Mouse (Mus musculus) stomach, postnatal 0 days (tissue): ENCODE data around the gene Tmem89. TPM values are rescaled to one million over a fixed set of nuclear protein-coding genes. Genes with fewer than 3 reads are reported as not detected.
A peak's percentile ranks its signal among the peaks of the same experiment; 100 is the strongest.

ENCODE experiments used
- ATAC-seq: fragments of 200-750 bp; cut with Nextera tagmentation; 2 replicates; pipeline ENCODE4 v1.8.0; 2017; ENCODE audit not compliant: low FRiP score, low TSS enrichment
- DNase-seq: peaks from one replicate; pipeline ENCODE4 v3.0.0-alpha.2; 2016; ENCODE audit warnings: low spot score
- H3K27ac ChIP-seq: fragments of 300-500 bp; sonication (generic); replicated peaks from 2 replicates; pipeline ENCODE4 v1.5.1; 2014; ENCODE audit warnings: mild to moderate bottlenecking, control low read depth
- H3K27me3 ChIP-seq: fragments of 300-500 bp; sonication (generic); 2 replicates; pipeline ENCODE4 v1.6.1; 2014; ENCODE audit warnings: low read length; ENCODE audit not compliant: control insufficient read depth, insufficient read depth
- H3K36me3 ChIP-seq: fragments of 300-500 bp; sonication (generic); 2 replicates; pipeline ENCODE4 v1.6.1; 2014; ENCODE audit warnings: low read length, mixed read lengths; ENCODE audit not compliant: control insufficient read depth, insufficient read depth
- H3K4me1 ChIP-seq: fragments of 300-500 bp; sonication (generic); replicated peaks from 2 replicates; pipeline ENCODE4 v1.6.1; 2014; ENCODE audit warnings: antibody characterized with exemption; ENCODE audit not compliant: control insufficient read depth, insufficient read depth
- H3K4me2 ChIP-seq: fragments of 300-500 bp; sonication (generic); replicated peaks from 2 replicates; pipeline ENCODE4 v1.6.1; 2014; ENCODE audit warnings: low read depth, mild to moderate bottlenecking, control low read depth, moderate library complexity
- H3K4me3 ChIP-seq: fragments of 300-500 bp; sonication (generic); 2 replicates; pipeline ENCODE4 v1.5.1; 2014; ENCODE audit warnings: low read depth, low read length, control low read depth
- H3K9ac ChIP-seq: fragments of 300-500 bp; sonication (generic); 2 replicates; pipeline ENCODE4 v1.6.1; 2014; ENCODE audit warnings: mild to moderate bottlenecking, low read length, control low read depth, mixed read lengths
- H3K9me3 ChIP-seq: fragments of 300-500 bp; sonication (generic); 2 replicates; pipeline ENCODE4 v1.6.1; 2016; ENCODE audit warnings: low read length; ENCODE audit not compliant: control insufficient read depth
- CTCF ChIP-seq: IDR thresholded peaks from 2 replicates; pipeline ENCODE4 v1.5.1; 2016; ENCODE audit warnings: antibody characterized with exemption, low read depth, mild to moderate bottlenecking, moderate library complexity
- EP300 ChIP-seq: optimal IDR thresholded peaks from 2 replicates; pipeline ENCODE3; 2016; ENCODE audit warnings: antibody characterized with exemption
- WGBS: fragments of 180-500 bp; shearing (Covaris S2); extraction: QIAGEN DNeasy Blood & Tissue Kit; methylation state at CpG from one replicate; pipeline ENCODE4 v1.1.7; 2014; 5-methylcytosine and 5-hydroxymethylcytosine counted together
- polyA plus RNA-seq: library from polyadenylated mRNA; unstranded; fragments of >200 nt; fragmentation: Nextera tagmentation; extraction: Ambion mirVana; gene quantifications from 2 replicates; pipeline ENCODE4 v1.2.1, GENCODE M21; 2015

The Tmem89 gene
- polyA plus RNA-seq, 1 experiment from 2014 or later: 0.51 TPM

DNA sequence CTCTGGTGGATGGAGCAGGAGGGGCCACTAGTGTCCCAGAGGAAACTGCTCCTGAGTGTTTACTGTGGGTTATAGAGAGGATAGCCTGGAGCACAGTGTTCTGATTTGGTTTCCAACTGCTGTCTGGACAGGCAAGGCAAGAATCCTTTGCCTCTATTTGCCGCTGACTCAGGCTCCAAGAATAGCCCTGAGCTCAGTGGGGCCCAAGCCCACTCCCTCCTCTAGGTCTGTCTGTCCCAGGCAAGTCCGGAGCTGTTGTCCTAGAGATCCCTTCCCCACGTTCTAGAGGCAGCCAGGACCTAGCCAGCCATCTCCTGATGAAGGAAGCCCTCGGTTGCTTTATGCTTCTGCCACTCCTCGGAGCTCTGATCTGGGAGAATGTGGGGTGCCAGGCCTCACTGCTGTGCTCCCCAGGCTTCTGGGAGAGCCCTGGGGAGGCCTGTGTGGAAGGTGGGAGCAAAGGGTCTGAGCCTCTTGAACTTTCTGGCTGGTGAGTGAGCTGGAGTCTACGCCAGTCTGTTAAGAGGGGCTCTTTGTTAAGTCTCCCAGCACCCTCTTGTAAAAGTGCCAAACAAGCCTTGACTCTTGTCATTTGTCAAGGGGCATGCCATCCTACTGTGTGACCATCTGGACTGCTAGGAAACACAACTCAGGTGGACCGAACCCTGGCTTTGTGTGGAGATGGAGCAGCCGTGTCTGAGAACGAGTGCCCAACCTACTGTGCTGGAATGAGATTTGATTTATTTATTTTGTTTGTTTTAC, 35.7 kb downstream of the Tmem89 start:
- no peaks in the 10 kb centered on the region for H3K27me3 ChIP-seq
- no peak overlapping the region for H3K4me3 ChIP-seq
- WGBS: 70% methylated on average over 9 of the region's 9 CpGs
- H3K9ac ChIP-seq: no peak overlapping the region
- H3K27ac ChIP-seq: peak overlapping the region; percentile 84
- TF ChIP-seq CTCF (peak; percentile 25; the same call in 1 of the 2 replicates), EP300 (no peak)
- H3K9me3 ChIP-seq: no peaks in the 10 kb centered on the region
- DNase-seq: no peak
- peak; percentile 41; the same call in 1 of the 2 replicates for ATAC-seq
- peaks cover 31% of the 10 kb centered on the region for H3K36me3 ChIP-seq
- no peaks in the 10 kb centered on the region for H3K4me1 ChIP-seq
- no peak overlapping the region for H3K4me2 ChIP-seq

DNA sequence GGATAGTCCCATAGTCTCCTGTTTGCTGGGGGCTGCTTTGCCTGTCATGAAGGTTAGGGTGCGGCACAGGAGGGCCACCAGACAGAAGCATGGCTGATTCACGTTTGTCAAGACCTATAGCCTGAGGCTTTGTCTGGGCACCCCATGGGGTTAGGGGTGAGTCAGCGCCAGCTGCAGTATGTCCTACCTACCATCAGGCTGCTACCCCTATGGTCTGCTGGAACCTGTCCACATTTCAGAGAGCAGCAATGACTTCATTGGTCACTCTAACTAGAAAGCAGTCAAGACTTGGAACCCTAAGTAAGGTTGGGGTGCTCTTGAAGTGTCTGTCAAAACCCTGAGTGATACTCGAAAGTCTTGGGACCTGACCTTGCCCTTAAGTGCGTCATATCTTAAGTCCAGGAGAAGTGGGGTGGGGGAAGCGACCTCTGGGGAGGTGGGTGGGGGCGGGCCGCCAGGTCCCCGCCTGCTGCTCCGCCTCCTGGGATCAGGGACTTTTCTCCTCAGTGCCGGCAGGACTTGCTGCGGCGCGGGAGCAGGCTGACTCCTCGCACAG, 38.7 kb downstream of the Tmem89 start, which contains the start of gene Col7a1:
TSS of gene Col7a1 (plus strand) at position 506 of the 556 bp plus-strand sequence.
- no peak for ATAC-seq
- Histone ChIP-seq H3K9me3 (no peaks in the 10 kb centered on the region), H3K4me1 (no peaks in the 10 kb centered on the region), H3K27me3 (no peaks in the 10 kb centered on the region), H3K4me3 (peak within 1 kb of the TSS; percentile 24; the same call in 1 of the 2 replicates), H3K36me3 (peaks cover 12% of the 10 kb centered on the region), H3K9ac (peak within 1 kb of the TSS; percentile 43; the same call in 1 of the 2 replicates), H3K27ac (no peak within 1 kb of the TSS), H3K4me2 (peak within 1 kb of the TSS; percentile 44)
- WGBS: 10% methylated on average over 15 of the region's 15 CpGs
- TF ChIP-seq CTCF (no peak), EP300 (no peak)
- no peak for DNase-seq

DNA sequence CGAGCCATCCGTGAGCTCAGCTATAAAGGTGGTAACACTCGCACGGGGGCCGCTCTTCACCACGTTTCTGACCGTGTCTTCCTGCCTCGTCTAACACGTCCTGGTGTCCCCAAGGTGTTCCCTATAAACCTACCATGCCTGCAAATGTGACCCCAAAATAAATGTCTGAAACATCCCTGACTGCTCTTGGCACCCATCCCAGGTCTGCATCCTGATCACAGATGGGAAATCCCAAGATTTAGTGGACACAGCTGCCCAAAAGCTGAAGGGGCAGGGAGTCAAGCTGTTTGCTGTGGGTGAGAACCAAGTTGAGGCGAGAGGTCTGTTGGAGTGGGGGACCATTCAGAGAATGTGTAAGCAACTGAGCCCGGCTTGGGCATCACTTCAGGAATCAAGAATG, 40.8 kb downstream of the Tmem89 start:
- no peaks in the 10 kb centered on the region for H3K36me3 ChIP-seq
- H3K27me3 ChIP-seq: no peaks in the 10 kb centered on the region
- H3K4me3 ChIP-seq: no peak overlapping the region
- TF ChIP-seq EP300 (no peak), CTCF (no peak)
- no peak for DNase-seq
- no peak overlapping the region for H3K4me2 ChIP-seq
- no peak overlapping the region for H3K9ac ChIP-seq
- no peaks in the 10 kb centered on the region for H3K4me1 ChIP-seq
- WGBS: 85% methylated on average over 11 of the region's 11 CpGs
- ATAC-seq: no peak
- no peaks in the 10 kb centered on the region for H3K9me3 ChIP-seq
- no peak overlapping the region for H3K27ac ChIP-seq

DNA sequence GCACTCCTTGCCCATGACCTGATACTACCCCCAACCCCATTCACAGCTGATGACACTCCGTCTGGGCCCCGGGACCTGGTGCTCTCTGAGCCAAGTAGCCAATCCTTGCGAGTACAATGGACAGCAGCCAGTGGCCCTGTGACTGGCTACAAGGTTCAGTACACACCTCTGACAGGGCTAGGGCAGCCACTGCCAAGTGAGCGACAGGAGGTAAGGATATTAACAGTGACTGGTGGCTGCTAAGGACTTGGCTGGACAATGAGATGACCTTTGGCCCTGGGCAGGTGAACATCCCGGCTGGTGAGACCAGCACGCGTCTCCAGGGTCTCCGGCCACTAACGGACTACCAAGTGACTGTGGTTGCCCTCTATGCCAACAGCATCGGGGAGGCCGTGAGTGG, 41.4 kb downstream of the Tmem89 start:
- no peak for TF ChIP-seq CTCF
- TF ChIP-seq EP300: no peak
- no peak overlapping the region for H3K9ac ChIP-seq
- H3K27ac ChIP-seq: no peak overlapping the region
- no peaks in the 10 kb centered on the region for H3K27me3 ChIP-seq
- no peaks in the 10 kb centered on the region for H3K4me1 ChIP-seq
- 89% methylated on average over 11 of the region's 11 CpGs for WGBS
- DNase-seq (no peak), ATAC-seq (no peak)
- H3K4me2 ChIP-seq: no peak overlapping the region
- H3K36me3 ChIP-seq: no peaks in the 10 kb centered on the region
- no peak overlapping the region for H3K4me3 ChIP-seq
- no peaks in the 10 kb centered on the region for H3K9me3 ChIP-seq

DNA sequence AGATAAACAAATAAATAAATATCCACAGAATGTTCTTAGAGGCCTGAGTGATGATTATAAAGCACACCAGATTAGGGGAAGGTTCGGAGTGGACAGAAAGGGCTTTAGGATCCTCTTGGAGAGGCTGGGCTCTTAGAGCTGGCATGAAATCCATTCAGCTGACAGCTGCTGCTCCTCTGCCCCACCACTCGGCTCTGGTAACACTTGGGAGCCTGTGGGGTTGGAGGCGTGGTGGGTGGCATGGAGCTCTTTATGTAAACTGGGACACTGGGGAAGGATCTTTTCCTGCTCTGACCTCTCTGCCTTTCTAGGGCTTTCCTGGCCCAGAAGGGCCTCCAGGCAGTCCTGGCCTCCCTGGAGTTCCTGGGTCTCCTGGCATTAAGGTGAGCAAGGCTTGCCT, 49.2 kb downstream of the Tmem89 start:
- Histone ChIP-seq H3K36me3 (no peaks in the 10 kb centered on the region), H3K9ac (no peak overlapping the region), H3K4me3 (no peak overlapping the region), H3K4me1 (no peaks in the 10 kb centered on the region), H3K27me3 (no peaks in the 10 kb centered on the region), H3K9me3 (no peaks in the 10 kb centered on the region), H3K4me2 (no peak overlapping the region), H3K27ac (no peak overlapping the region)
- DNase-seq: no peak
- WGBS: 59% methylated on average over 3 of the region's 3 CpGs
- no peak for ATAC-seq
- TF ChIP-seq CTCF: no peak
- TF ChIP-seq EP300: no peak

DNA sequence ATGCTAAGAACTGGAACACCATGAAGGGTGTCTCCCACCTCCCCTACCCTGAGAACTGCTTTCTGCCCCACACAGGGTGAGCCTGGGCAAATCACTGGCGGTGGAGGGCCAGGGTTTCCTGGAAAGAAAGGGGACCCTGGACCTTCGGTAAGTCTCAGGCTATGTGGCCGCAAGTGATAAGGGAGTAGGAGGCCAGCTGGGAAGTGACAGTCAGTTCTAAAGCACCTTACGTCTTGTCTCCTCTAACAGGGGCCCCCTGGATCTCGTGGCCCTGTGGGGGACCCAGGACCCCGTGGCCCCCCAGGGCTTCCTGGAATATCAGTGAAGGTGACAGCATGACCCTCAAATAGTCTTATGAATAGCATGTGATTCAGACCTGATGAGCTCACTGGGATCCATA, 49.9 kb downstream of the Tmem89 start:
- no peak for ATAC-seq
- H3K27me3 ChIP-seq: no peaks in the 10 kb centered on the region

More for the DNA sequence above, 49.9 kb downstream of the Tmem89 start:
- H3K9ac ChIP-seq: no peak overlapping the region
- no peaks in the 10 kb centered on the region for H3K4me1 ChIP-seq
- DNase-seq: no peak
- 80% methylated on average over 6 of the region's 6 CpGs for WGBS
- no peaks in the 10 kb centered on the region for H3K36me3 ChIP-seq
- H3K9me3 ChIP-seq: no peaks in the 10 kb centered on the region
- H3K4me2 ChIP-seq: no peak overlapping the region
- TF ChIP-seq CTCF: no peak
- no peak for TF ChIP-seq EP300
- H3K4me3 ChIP-seq: no peak overlapping the region
- H3K27ac ChIP-seq: no peak overlapping the region

Other genes with a start within 250 kb of the Tmem89 start
- 22.2 and 24.0 TPM in 2 replicates for gene Prkar2a, start 225.3 kb upstream of the Tmem89 start, polyA plus RNA-seq
- 35.7 and 37.8 TPM in 2 replicates for gene Ip6k2, start 130.8 kb upstream of the Tmem89 start, polyA plus RNA-seq
- 7.9 and 8.5 TPM in 2 replicates for gene Nckipsd, start 106.3 kb upstream of the Tmem89 start, polyA plus RNA-seq
- 0.15 and 0.22 TPM in 2 replicates for gene Celsr3, start 88.3 kb upstream of the Tmem89 start, polyA plus RNA-seq
- 8.0 and 8.2 TPM in 2 replicates for gene Slc26a6, start 61.3 kb upstream of the Tmem89 start, polyA plus RNA-seq
- gene Uqcrc1, start 22.0 kb downstream of the Tmem89 start, polyA plus RNA-seq: 476 and 497 TPM in 2 replicates
- 6.2 and 9.6 TPM in 2 replicates for gene Col7a1, start 39.0 kb downstream of the Tmem89 start, polyA plus RNA-seq
- not detected in 2 replicates for gene Ucn2, start 71.4 kb downstream of the Tmem89 start, polyA plus RNA-seq
- 10.3 and 12.1 TPM in 2 replicates for gene Pfkfb4, start 77.2 kb downstream of the Tmem89 start, polyA plus RNA-seq
- gene Shisa5, start 123.9 kb downstream of the Tmem89 start, polyA plus RNA-seq: 168 and 181 TPM in 2 replicates
- gene Trex1, start 145.1 kb downstream of the Tmem89 start, polyA plus RNA-seq: 13.3 and 15.8 TPM in 2 replicates
- gene Atrip, start 159.5 kb downstream of the Tmem89 start, polyA plus RNA-seq: 10.8 and 11.3 TPM in 2 replicates
- 8.9 and 9.9 TPM in 2 replicates for gene Ccdc51, start 167.9 kb downstream of the Tmem89 start, polyA plus RNA-seq
- 416 and 424 TPM in 2 replicates for gene Tma7, start 168.0 kb downstream of the Tmem89 start, polyA plus RNA-seq
- 3.0 and 3.7 TPM in 2 replicates for gene Plxnb1, start 180.8 kb downstream of the Tmem89 start, polyA plus RNA-seq
- gene Fbxw21, start 247.4 kb downstream of the Tmem89 start, polyA plus RNA-seq: not detected in 2 replicates